Mouse (Mus musculus): Measurements from ENCODE around the gene Tac4. TPM values are rescaled to one million over a fixed set of nuclear protein-coding genes. Genes with fewer than 3 reads are reported as not detected.
A peak's percentile ranks its signal among the peaks of the same experiment; 100 is the strongest.

Tac4 gene
- total and polyA plus RNA-seq, 3 experiments = 0.19 TPM; not detected in 2

- TF ChIP-seq RCOR1 (conservative IDR thresholded peaks at IDR 0.05; ENCODE audit: low read depth, low read length) (no peak), ELF1 (IDR thresholded peaks at IDR 0.05; ENCODE audit: low read depth, low read length) (no peak), MXI1 (IDR thresholded peaks at IDR 0.05; ENCODE audit: low read depth, low read length) (no peak), ZMIZ1 (IDR thresholded peaks at IDR 0.05; ENCODE audit: low read depth, low read length) (no peak), UBTF (IDR thresholded peaks at IDR 0.05; ENCODE audit: low read depth, low read length) (no peak), JUN (IDR thresholded peaks at IDR 0.05; ENCODE audit: insufficient read depth, low read depth, low read length) (no peak), CTCF (conservative IDR thresholded peaks at IDR 0.05 in 1 of 2, IDR thresholded peaks at IDR 0.05 in 1 of 2; ENCODE audit: low read depth in 2 of 2, low read length in 2 of 2) (peak; percentile 53 to 65), ZNF384 (IDR thresholded peaks at IDR 0.05; ENCODE audit: low read depth, low read length) (no peak)
- Histone ChIP-seq H3K79me2 (replicated peaks; ENCODE audit: control insufficient read depth, extremely low read depth, insufficient read depth, poor library complexity, severe bottlenecking) (no peaks in the 10 kb centered on the region), H3K36me3 (replicated peaks in 1 of 2; ENCODE audit: control insufficient read depth in 1 of 2, insufficient read depth in 1 of 2, low read length in 1 of 2) (no peaks in the 10 kb centered on the region), H3K4me2 (ENCODE audit: insufficient read depth, low read depth, poor library complexity, severe bottlenecking) (no peak overlapping the region), H3K4me1 (ENCODE audit: control insufficient read depth in 1 of 2, insufficient read depth in 2 of 2) (peaks cover 0 to 5% of the 10 kb centered on the region in 2 experiments; a peak in 1 of 4 replicates), H3K27ac (ENCODE audit: insufficient read depth, low read depth) (no peak overlapping the region), H3K9ac (ENCODE audit: insufficient read depth, low read depth) (no peak overlapping the region), H3K4me3 (replicated peaks in 1 of 3; ENCODE audit: low read depth in 2 of 3, low read length in 2 of 3, poor library complexity in 1 of 3) (no peak overlapping the region), H3K27me3 (replicated peaks) (peaks cover 89% of the 10 kb centered on the region), H3K9me3 (replicated peaks; ENCODE audit: low read length) (no peaks in the 10 kb centered on the region)
- dilution Hi-C loops (cut with MboI; ENCODE audit: extremely low pct_ligation_motif_present, extremely low pct_unique_long_range_greater_than_20kb, low sequenced_read_pairs) (no loop called here), in situ Hi-C loops (cut with MboI; ENCODE audit: low pct_ligation_motif_present, low pct_unique_long_range_greater_than_20kb, low sequenced_read_pairs) (no loop called here)
- peak; percentile 24 for DNase-seq (ENCODE audit: extremely low read depth)
Measured at GRCm38 (mm10) chr11:95216193-95216592, 45.1 kb upstream of the Tac4 start.

- Histone ChIP-seq H3K4me2 (ENCODE audit: insufficient read depth, low read depth, poor library complexity, severe bottlenecking) (no peak overlapping the region), H3K4me1 (ENCODE audit: control insufficient read depth in 1 of 2, insufficient read depth in 2 of 2) (peaks cover 0 to 11% of the 10 kb centered on the region in 2 experiments; a peak in 2 of 4 replicates), H3K27ac (ENCODE audit: insufficient read depth, low read depth) (no peak overlapping the region), H3K9ac (ENCODE audit: insufficient read depth, low read depth) (no peak overlapping the region), H3K4me3 (replicated peaks in 1 of 3; ENCODE audit: low read depth in 2 of 3, low read length in 2 of 3, poor library complexity in 1 of 3) (no peak overlapping the region), H3K36me3 (replicated peaks in 1 of 2; ENCODE audit: control insufficient read depth in 1 of 2, insufficient read depth in 1 of 2, low read length in 1 of 2) (no peaks in the 10 kb centered on the region), H3K27me3 (replicated peaks) (peaks cover 87% of the 10 kb centered on the region), H3K79me2 (replicated peaks; ENCODE audit: control insufficient read depth, extremely low read depth, insufficient read depth, poor library complexity, severe bottlenecking) (no peaks in the 10 kb centered on the region), H3K9me3 (replicated peaks; ENCODE audit: low read length) (no peaks in the 10 kb centered on the region)
- in situ Hi-C loops (cut with MboI; ENCODE audit: low pct_ligation_motif_present, low pct_unique_long_range_greater_than_20kb, low sequenced_read_pairs) = no loop called here
- no peak for TF ChIP-seq MYC (IDR thresholded peaks at IDR 0.05; ENCODE audit: low read depth, low read length)
- TF ChIP-seq EP300 (IDR thresholded peaks at IDR 0.05; ENCODE audit: low read length) = no peak
- no peak for TF ChIP-seq POLR2AphosphoS2 (IDR thresholded peaks at IDR 0.05; ENCODE audit: low read depth, low read length)
- TF ChIP-seq KAT2A (IDR thresholded peaks at IDR 0.05; ENCODE audit: insufficient replicate concordance, low read length) = no peak
- TF ChIP-seq CHD2 (IDR thresholded peaks at IDR 0.05; ENCODE audit: low read length) = no peak
- no peak for TF ChIP-seq TBP (conservative IDR thresholded peaks at IDR 0.05; ENCODE audit: low read depth, low read length)
- TF ChIP-seq MAFK (IDR thresholded peaks at IDR 0.05; ENCODE audit: insufficient replicate concordance, low read length) = no peak
- no peak for TF ChIP-seq ZKSCAN1 (IDR thresholded peaks at IDR 0.05; ENCODE audit: borderline replicate concordance, low read depth, low read length)
- no peak for TF ChIP-seq UBTF (IDR thresholded peaks at IDR 0.05; ENCODE audit: low read depth, low read length)
- no peak for TF ChIP-seq RAD21 (IDR thresholded peaks at IDR 0.05; ENCODE audit: low read depth, low read length)
- DNase-seq (ENCODE audit: extremely low read depth) = no peak
- dilution Hi-C loops (cut with MboI; ENCODE audit: extremely low pct_ligation_motif_present, extremely low pct_unique_long_range_greater_than_20kb, low sequenced_read_pairs) = no loop called here
Measured at GRCm38 (mm10) chr11:95219111-95219510, 42.2 kb upstream of the Tac4 start.
